Mouse (Mus musculus): ENCODE data around the gene Shank1. TPM values are rescaled to one million over a fixed set of nuclear protein-coding genes. Genes with fewer than 3 reads are reported as not detected.

Gene Shank1
- polyA plus RNA-seq, 2 experiments, result 4.3 to 13.6 TPM

DNA sequence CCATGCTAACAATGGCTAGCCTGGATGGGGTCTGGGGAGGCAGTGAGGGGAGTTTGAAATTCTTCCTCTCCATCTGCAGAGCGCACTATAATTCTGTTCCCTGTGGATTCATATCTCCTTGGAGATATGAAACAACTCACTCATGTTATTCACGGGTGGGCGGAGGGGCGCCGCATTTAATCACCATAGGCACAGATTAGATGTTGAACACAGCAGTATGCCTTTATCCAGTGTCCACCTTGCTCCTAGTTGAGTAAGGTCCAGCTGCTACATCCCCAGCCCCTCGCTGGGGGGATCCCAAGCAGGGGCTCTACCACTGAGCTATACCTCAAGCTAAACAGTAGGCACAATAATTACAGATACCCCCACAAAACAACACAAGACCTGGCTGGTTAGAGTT, 45.4 kb downstream of the Shank1 start:
- H3K27ac ChIP-seq (replicated peaks; ENCODE audit: low read depth, low read length), result no peak overlapping the region
- no peak for DNase-seq (ENCODE audit: low spot score)
- no peak for TF ChIP-seq POLR2A (IDR thresholded peaks at IDR 0.05; ENCODE audit: borderline replicate concordance, extremely low read depth, insufficient read depth, insufficient read length)
- H3K27me3 ChIP-seq (ENCODE audit: control insufficient read depth, insufficient read depth, low read length), result peaks cover 90% of the 10 kb centered on the region
- no peak for ATAC-seq (ENCODE audit: low FRiP score, low read depth)
- no peak overlapping the region for H3K4me2 ChIP-seq (replicated peaks; ENCODE audit: low read depth, low read length, severe bottlenecking)
- no peaks in the 10 kb centered on the region for H3K9me3 ChIP-seq (ENCODE audit: control insufficient read depth, low read length)
- H3K4me1 ChIP-seq (ENCODE audit: control insufficient read depth, insufficient read depth, low read length), result peaks cover 14% of the 10 kb centered on the region
- H3K4me3 ChIP-seq (replicated peaks; ENCODE audit: low read length), result no peak overlapping the region
- no peak overlapping the region for H3K9ac ChIP-seq (ENCODE audit: low read depth, low read length, severe bottlenecking)
- 72% methylated on average over 6 of the region's 6 CpGs for WGBS
- no peaks in the 10 kb centered on the region for H3K36me3 ChIP-seq (ENCODE audit: control insufficient read depth, insufficient read depth, low read length)

DNA sequence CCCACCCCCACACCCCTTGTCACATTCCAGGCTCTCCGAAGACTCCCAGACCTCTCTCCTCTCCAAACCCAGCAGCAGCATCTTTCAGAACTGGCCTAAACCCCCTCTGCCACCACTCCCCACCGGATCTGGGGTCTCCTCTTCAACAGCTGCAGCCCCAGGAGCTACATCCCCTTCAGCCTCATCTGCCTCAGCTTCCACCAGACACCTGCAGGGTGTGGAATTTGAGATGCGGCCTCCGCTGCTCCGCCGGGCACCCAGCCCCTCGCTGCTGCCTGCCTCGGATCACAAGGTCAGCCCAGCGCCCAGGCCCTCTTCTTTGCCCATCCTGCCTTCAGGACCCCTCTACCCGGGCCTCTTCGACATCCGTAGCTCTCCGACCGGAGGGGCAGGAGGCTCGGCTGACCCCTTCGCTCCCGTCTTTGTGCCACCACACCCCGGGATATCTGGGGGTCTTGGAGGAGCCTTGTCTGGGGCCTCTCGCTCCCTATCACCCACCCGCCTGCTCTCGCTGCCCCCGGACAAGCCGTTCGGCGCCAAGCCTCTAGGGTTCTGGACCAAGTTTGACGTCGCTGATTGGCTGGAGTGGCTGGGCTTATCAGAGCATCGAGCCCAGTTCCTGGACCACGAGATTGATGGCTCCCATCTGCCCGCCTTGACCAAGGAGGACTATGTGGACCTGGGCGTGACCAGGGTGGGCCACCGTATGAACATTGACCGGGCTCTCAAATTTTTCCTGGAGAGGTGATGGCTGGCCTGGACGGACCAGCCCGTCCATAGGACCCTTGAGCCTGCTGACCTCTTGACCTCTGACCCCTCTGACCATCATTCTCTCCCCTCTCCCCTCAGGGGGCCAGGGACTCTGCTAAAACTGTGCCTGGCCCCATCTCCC, 46.8 kb downstream of the Shank1 start:
- Histone ChIP-seq H3K4me3 (replicated peaks; ENCODE audit: low read length) (no peak overlapping the region), H3K4me2 (replicated peaks; ENCODE audit: low read depth, low read length, severe bottlenecking) (no peak overlapping the region), H3K27ac (replicated peaks; ENCODE audit: low read depth, low read length) (no peak overlapping the region), H3K36me3 (ENCODE audit: control insufficient read depth, insufficient read depth, low read length) (no peaks in the 10 kb centered on the region), H3K4me1 (ENCODE audit: control insufficient read depth, insufficient read depth, low read length) (peaks cover 10% of the 10 kb centered on the region), H3K9ac (ENCODE audit: low read depth, low read length, severe bottlenecking) (no peak overlapping the region), H3K27me3 (ENCODE audit: control insufficient read depth, insufficient read depth, low read length) (peaks cover 89% of the 10 kb centered on the region), H3K9me3 (ENCODE audit: control insufficient read depth, low read length) (no peaks in the 10 kb centered on the region)
- DNase-seq (ENCODE audit: low spot score), result no peak
- TF ChIP-seq POLR2A (IDR thresholded peaks at IDR 0.05; ENCODE audit: borderline replicate concordance, extremely low read depth, insufficient read depth, insufficient read length), result no peak
- no peak for ATAC-seq (ENCODE audit: low FRiP score, low read depth)
- 4% methylated on average over 32 of the region's 35 CpGs for WGBS

DNA sequence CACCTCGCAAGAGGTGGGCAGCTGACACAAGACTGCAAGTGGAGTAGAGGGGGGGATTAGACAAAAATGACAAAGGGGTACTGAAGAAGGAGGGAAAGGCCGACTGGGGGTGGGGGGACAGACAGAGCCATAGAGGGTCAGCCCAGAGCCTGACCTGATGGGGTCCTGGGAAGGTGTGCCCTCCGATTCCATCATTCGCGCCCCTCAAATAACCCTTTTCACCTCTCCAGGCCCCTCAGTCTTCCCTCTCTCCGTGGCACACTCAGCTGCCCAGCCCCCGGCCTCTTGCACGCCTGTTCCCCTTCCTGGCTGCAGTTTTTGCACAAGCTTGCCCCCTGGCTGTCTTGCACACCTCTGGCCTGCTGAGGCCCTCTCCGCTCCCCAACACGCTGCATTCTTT, 47.5 kb downstream of the Shank1 start:
- 15% methylated on average over 10 of the region's 10 CpGs for WGBS
- Histone ChIP-seq H3K4me3 (replicated peaks; ENCODE audit: low read length) (no peak overlapping the region), H3K27me3 (ENCODE audit: control insufficient read depth, insufficient read depth, low read length) (peaks cover 89% of the 10 kb centered on the region), H3K9ac (ENCODE audit: low read depth, low read length, severe bottlenecking) (no peak overlapping the region), H3K27ac (replicated peaks; ENCODE audit: low read depth, low read length) (no peak overlapping the region), H3K4me1 (ENCODE audit: control insufficient read depth, insufficient read depth, low read length) (peaks cover 10% of the 10 kb centered on the region), H3K36me3 (ENCODE audit: control insufficient read depth, insufficient read depth, low read length) (no peaks in the 10 kb centered on the region), H3K9me3 (ENCODE audit: control insufficient read depth, low read length) (no peaks in the 10 kb centered on the region), H3K4me2 (replicated peaks; ENCODE audit: low read depth, low read length, severe bottlenecking) (no peak overlapping the region)
- no peak for TF ChIP-seq POLR2A (IDR thresholded peaks at IDR 0.05; ENCODE audit: borderline replicate concordance, extremely low read depth, insufficient read depth, insufficient read length)
- DNase-seq (ENCODE audit: low spot score) (no peak), ATAC-seq (ENCODE audit: low FRiP score, low read depth) (no peak)

DNA sequence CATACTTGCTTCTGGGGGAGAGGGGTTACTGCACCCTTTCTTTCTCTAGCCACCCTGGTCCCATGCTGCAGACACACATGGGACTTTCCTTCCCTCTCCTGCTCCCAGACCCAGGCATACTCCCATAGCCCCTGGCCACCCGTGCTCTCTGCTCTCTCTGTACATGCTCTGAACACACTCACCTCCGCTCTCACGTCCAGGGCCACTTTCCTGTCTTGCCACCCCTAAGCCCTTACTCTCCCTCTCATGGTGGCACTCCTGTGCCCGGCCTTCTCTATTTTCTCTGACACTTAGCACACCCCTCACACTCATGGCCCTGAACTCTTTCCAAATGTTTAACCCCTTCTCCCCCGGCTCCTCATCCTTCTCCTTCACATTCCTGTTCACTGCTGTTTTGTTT, 48.0 kb downstream of the Shank1 start:
- H3K4me2 ChIP-seq (replicated peaks; ENCODE audit: low read depth, low read length, severe bottlenecking), result no peak overlapping the region

DNA sequence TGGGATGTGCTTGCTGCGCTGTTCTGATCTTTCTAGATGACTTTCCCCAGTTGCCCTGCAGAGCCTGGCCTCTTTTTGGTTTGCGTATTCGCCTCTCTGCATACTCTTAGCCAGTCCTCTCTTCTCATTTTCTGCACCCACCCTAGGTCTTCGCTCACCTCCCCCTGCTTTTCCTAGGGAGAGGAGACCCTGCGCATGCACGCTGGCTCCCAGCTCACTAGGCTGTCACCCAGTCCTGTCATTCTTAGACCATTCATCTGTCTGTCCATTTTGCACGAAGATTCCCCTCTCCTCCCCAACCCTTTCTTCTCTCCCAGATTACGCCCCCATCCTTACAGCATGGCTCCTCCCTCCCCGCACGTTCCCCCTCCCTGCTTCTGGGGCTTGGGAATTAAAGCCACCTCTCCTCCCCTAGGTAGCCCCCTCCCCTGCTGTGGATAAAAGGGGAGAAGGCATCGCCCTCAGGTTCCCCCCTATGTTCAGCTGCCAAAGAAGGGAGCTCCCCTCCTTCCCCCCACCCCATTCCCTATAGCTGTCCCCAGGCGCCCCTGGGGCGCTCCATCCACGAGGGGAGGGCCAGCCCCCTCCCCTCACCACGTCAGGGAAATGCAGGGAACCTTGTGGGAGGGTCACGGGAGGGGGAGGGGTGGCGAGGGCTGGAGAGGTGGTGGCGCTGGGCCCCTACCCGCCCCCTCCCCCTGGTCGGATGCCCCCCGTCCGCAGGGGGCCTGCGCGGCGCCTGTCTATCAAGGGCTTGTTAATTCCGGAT, 49.0 kb downstream of the Shank1 start:
- peak overlapping the region; percentile 44 for H3K4me3 ChIP-seq (replicated peaks; ENCODE audit: low read length)
- no peak for DNase-seq (ENCODE audit: low spot score)
- 3% methylated on average over 22 of the region's 26 CpGs for WGBS
- peak overlapping the region; percentile 28 for H3K9ac ChIP-seq (ENCODE audit: low read depth, low read length, severe bottlenecking)
- no peaks in the 10 kb centered on the region for H3K9me3 ChIP-seq (ENCODE audit: control insufficient read depth, low read length)
- ATAC-seq (ENCODE audit: low FRiP score, low read depth), result no peak
- H3K36me3 ChIP-seq (ENCODE audit: control insufficient read depth, insufficient read depth, low read length), result no peaks in the 10 kb centered on the region
- H3K4me1 ChIP-seq (ENCODE audit: control insufficient read depth, insufficient read depth, low read length), result peaks cover 4% of the 10 kb centered on the region; the same call in 1 of the 2 replicates
- TF ChIP-seq POLR2A (IDR thresholded peaks at IDR 0.05; ENCODE audit: borderline replicate concordance, extremely low read depth, insufficient read depth, insufficient read length), result no peak
- peaks cover 77% of the 10 kb centered on the region for H3K27me3 ChIP-seq (ENCODE audit: control insufficient read depth, insufficient read depth, low read length)
- no peak overlapping the region for H3K27ac ChIP-seq (replicated peaks; ENCODE audit: low read depth, low read length)
- H3K4me2 ChIP-seq (replicated peaks; ENCODE audit: low read depth, low read length, severe bottlenecking), result peak overlapping the region; percentile 89

More for the DNA sequence above, 48.0 kb downstream of the Shank1 start:
- ATAC-seq (ENCODE audit: low FRiP score, low read depth) (no peak), DNase-seq (ENCODE audit: low spot score) (no peak)
- Histone ChIP-seq H3K9me3 (ENCODE audit: control insufficient read depth, low read length) (no peaks in the 10 kb centered on the region), H3K27me3 (ENCODE audit: control insufficient read depth, insufficient read depth, low read length) (peaks cover 88% of the 10 kb centered on the region), H3K9ac (ENCODE audit: low read depth, low read length, severe bottlenecking) (no peak overlapping the region), H3K4me3 (replicated peaks; ENCODE audit: low read length) (no peak overlapping the region), H3K36me3 (ENCODE audit: control insufficient read depth, insufficient read depth, low read length) (no peaks in the 10 kb centered on the region), H3K4me1 (ENCODE audit: control insufficient read depth, insufficient read depth, low read length) (peaks cover 10% of the 10 kb centered on the region), H3K27ac (replicated peaks; ENCODE audit: low read depth, low read length) (no peak overlapping the region)
- TF ChIP-seq POLR2A (IDR thresholded peaks at IDR 0.05; ENCODE audit: borderline replicate concordance, extremely low read depth, insufficient read depth, insufficient read length), result no peak
- WGBS, result 12% methylated on average over 5 of the region's 5 CpGs

Data from limb, embryonic 14.5 days (tissue).